Mouse (Mus musculus) large intestine, adult 2 months (tissue): ENCODE data around the gene Zswim7. TPM values are rescaled to one million over a fixed set of nuclear protein-coding genes. Genes with fewer than 3 reads are reported as not detected.

ENCODE experiments used
- polyA plus RNA-seq: library from polyadenylated mRNA; depleted of rRNA; stranded (reverse); fragments of >200 nt; gene quantifications from 2 replicates; pipeline ENCODE4 v1.2.3, GENCODE M21; 2012; rRNA removed

Gene Zswim7
- polyA plus RNA-seq, 1 experiment = 15.7 TPM

Other genes with a start within 250 kb of the Zswim7 start
- 0.95 and 9.7 TPM in 2 replicates for gene Adora2b, start 32.4 kb downstream of the Zswim7 start, polyA plus RNA-seq
- gene Ttc19, start 98 bp upstream of the Zswim7 start, polyA plus RNA-seq = 5.7 and 8.8 TPM in 2 replicates
- gene Pigl, start 177.1 kb upstream of the Zswim7 start, polyA plus RNA-seq = 7.3 and 13.1 TPM in 2 replicates
- 75.6 and 164 TPM in 2 replicates for gene Ncor1, start 177.2 kb upstream of the Zswim7 start, polyA plus RNA-seq